Mouse (Mus musculus) lung, embryonic 16.5 days (tissue): ENCODE data around the gene Cyp2w1. TPM values are rescaled to one million over a fixed set of nuclear protein-coding genes. Genes with fewer than 3 reads are reported as not detected.

Experiments
- ATAC-seq: fragments of 200-750 bp; cut with Nextera tagmentation; 2 replicates; pipeline ENCODE4 v1.8.0; 2017; ENCODE audit warnings: low read depth, mild to moderate bottlenecking, moderate library complexity
- H3K27ac ChIP-seq: fragments of 300-500 bp; sonication (generic); 2 replicates; pipeline ENCODE4 v1.5.1; 2014; ENCODE audit warnings: mild to moderate bottlenecking, control low read depth, low read length
- H3K27me3 ChIP-seq: fragments of 300-500 bp; sonication (generic); 2 replicates; pipeline ENCODE4 v1.6.1; 2014; ENCODE audit warnings: low read depth, low read length, mixed read lengths; ENCODE audit not compliant: control insufficient read depth, insufficient read depth
- H3K36me3 ChIP-seq: fragments of 300-500 bp; sonication (generic); 2 replicates; pipeline ENCODE4 v1.6.1; 2014; ENCODE audit warnings: low read length; ENCODE audit not compliant: control insufficient read depth, insufficient read depth
- H3K4me1 ChIP-seq: fragments of 300-500 bp; sonication (generic); replicated peaks from 2 replicates; pipeline ENCODE4 v1.6.1; 2014; ENCODE audit warnings: low read length, mixed read lengths; ENCODE audit not compliant: control insufficient read depth, insufficient read depth
- H3K4me2 ChIP-seq: fragments of 300-500 bp; sonication (generic); 2 replicates; pipeline ENCODE4 v1.6.1; 2014; ENCODE audit warnings: low read depth, low read length, control low read depth
- H3K4me3 ChIP-seq: fragments of 300-500 bp; sonication (generic); 2 replicates; pipeline ENCODE4 v1.5.1; 2014; ENCODE audit warnings: mild to moderate bottlenecking, low read length, control low read depth
- H3K9ac ChIP-seq: fragments of 300-500 bp; sonication (generic); 2 replicates; pipeline ENCODE4 v1.6.1; 2014; ENCODE audit warnings: low read length, control low read depth
- H3K9me3 ChIP-seq: fragments of 300-500 bp; sonication (generic); 2 replicates; pipeline ENCODE4 v1.6.1; 2016; ENCODE audit warnings: low read length; ENCODE audit not compliant: control insufficient read depth
- WGBS: fragments of 180-500 bp; shearing (Covaris S2); extraction: QIAGEN DNeasy Blood & Tissue Kit; methylation state at CpG from one replicate; pipeline ENCODE4 v1.1.7; 2014; 5-methylcytosine and 5-hydroxymethylcytosine counted together
- polyA plus RNA-seq: library from polyadenylated mRNA; unstranded; fragments of >200 nt; fragmentation: Nextera tagmentation; extraction: Ambion mirVana; gene quantifications from 2 replicates; pipeline ENCODE4 v1.2.1, GENCODE M21; 2015

Cyp2w1 gene
- 0.18 and 0.33 TPM in 2 replicates for polyA plus RNA-seq

DNA sequence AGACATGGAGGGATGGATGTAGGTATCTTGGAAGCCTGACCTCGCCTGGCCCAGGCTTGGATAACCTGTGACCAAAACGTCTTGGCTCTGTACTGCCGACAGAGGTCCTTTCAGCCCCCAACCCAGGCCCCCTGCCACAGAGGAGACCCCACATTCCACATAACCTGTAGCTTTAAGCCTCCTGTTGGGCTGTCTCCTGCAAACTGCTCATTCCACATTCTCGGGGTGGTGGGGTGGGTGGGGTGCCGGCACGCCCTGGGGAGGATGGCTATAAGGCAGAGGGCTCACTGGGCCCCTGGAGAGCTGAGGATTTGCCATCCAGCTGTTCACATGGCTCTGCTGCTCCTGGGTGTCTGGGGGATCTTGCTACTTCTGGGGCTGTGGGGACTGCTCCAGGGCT lies at the start of gene Cyp2w1:
Gene Cyp2w1, plus strand, starts transcription at position 301 of the 400 bp plus-strand sequence.
- H3K9ac ChIP-seq, result peak within 1 kb of the TSS; percentile 44; the same call in 1 of the 2 replicates
- H3K36me3 ChIP-seq, result no peaks in the 10 kb centered on the region
- no peak for ATAC-seq
- H3K27me3 ChIP-seq, result no peaks in the 10 kb centered on the region; the same call in 1 of the 2 replicates
- H3K4me1 ChIP-seq, result no peaks in the 10 kb centered on the region; the same call in none of the 2 replicates
- no peaks in the 10 kb centered on the region for H3K9me3 ChIP-seq
- no peak within 1 kb of the TSS for H3K4me2 ChIP-seq
- H3K27ac ChIP-seq, result no peak within 1 kb of the TSS
- H3K4me3 ChIP-seq, result no peak within 1 kb of the TSS
- 40% methylated on average over 6 of the region's 6 CpGs for WGBS

DNA sequence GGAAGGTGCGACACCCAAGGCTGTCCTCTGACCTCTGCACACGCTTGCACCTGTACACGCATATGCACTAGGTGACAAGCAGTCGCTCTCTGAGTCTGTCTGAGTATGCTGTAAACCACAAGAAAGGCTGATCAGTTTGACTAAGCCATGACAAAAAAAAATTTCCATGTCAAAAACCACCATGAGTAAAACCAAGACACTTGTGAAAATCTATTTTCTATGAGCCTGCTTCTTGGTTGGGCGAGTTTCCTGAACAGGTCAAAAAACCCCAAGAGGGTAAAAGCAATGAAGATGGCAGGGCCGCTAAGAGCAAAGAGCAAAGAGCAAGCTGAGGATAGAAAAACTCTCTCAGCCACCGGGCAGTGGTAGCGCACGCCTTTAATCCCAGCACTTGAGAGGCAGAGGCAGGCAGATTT lies 48.8 kb upstream of the Cyp2w1 start:
- Histone ChIP-seq H3K27me3 (no peaks in the 10 kb centered on the region), H3K36me3 (no peaks in the 10 kb centered on the region), H3K4me1 (0 out of 2 replicates have a peak, but pooled peaks cover 3% of the 10 kb centered on the region), H3K27ac (no peak overlapping the region), H3K9ac (no peak overlapping the region), H3K4me2 (no peak overlapping the region), H3K4me3 (no peak overlapping the region), H3K9me3 (no peaks in the 10 kb centered on the region)
- 83% methylated on average over 9 of the region's 9 CpGs for WGBS
- ATAC-seq, result no peak

DNA sequence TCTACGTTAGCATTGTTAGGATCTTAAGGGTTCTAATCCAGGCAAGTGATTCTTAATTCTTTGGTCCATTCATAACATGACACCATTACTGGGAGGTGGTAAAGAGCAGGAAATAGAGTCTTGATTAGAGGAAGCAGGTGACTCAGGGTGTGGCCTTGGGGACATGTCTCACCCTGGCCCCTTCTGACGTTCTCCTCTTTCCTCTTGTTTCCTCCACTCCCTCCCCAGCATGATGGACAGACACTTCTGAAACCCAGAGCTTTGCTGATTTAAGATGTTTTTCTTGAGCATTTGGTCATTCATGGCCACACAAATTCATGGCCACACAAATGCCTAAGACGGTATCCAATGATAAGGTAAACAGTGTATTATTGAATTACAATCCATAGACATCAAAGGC lies 42.5 kb upstream of the Cyp2w1 start:
- Histone ChIP-seq H3K36me3 (no peaks in the 10 kb centered on the region), H3K4me2 (no peak overlapping the region), H3K4me1 (no peaks in the 10 kb centered on the region), H3K9ac (no peak overlapping the region), H3K9me3 (no peaks in the 10 kb centered on the region), H3K27me3 (no peaks in the 10 kb centered on the region), H3K27ac (no peak overlapping the region), H3K4me3 (no peak overlapping the region)
- no peak for ATAC-seq
- WGBS, result 58% methylated on average over 3 of the region's 3 CpGs

DNA sequence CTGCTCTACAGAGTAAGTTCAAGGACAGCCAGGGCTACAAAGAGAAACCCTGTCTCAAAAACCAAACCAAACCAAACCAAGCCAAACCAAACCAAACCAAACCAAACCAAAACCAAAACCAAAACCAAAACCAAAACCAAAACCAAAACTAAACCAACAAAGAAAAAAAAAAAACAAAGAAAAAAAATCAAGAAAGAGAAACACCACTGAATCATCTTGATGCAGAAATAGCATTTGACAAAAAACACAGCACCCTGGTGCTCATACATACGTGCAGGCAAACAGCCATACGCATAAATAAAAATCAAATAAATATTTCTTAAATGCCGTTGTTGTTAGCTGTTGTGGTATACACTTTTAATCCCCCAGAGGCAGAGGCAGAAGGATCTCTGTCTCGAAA lies 41.9 kb upstream of the Cyp2w1 start:
- Histone ChIP-seq H3K27me3 (no peaks in the 10 kb centered on the region), H3K36me3 (no peaks in the 10 kb centered on the region), H3K27ac (no peak overlapping the region), H3K4me3 (no peak overlapping the region), H3K4me1 (no peaks in the 10 kb centered on the region), H3K9ac (no peak overlapping the region), H3K9me3 (no peaks in the 10 kb centered on the region), H3K4me2 (no peak overlapping the region)
- 85% methylated on average over 4 of the region's 4 CpGs for WGBS
- no peak for ATAC-seq

DNA sequence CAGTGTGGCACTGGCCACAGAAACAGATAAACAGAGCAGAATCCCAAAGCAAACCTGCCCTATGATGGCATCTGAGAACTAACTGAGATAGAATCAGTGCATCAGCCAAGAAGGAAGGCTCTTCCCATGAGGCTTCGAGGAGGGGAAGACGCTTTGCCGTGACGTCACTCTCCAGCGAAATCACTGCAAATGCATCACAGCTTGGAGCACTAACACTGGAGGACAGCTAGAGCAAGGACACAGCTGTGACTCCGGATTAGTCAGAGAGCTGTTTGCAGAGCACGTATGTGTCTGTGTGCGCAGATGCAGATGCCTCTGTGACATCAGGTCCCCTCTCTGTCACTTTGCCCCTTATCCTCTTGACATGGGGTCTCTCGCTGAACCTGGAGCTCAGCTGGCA lies 40.6 kb upstream of the Cyp2w1 start:
- 85% methylated on average over 9 of the region's 9 CpGs for WGBS
- no peaks in the 10 kb centered on the region for H3K9me3 ChIP-seq

DNA sequence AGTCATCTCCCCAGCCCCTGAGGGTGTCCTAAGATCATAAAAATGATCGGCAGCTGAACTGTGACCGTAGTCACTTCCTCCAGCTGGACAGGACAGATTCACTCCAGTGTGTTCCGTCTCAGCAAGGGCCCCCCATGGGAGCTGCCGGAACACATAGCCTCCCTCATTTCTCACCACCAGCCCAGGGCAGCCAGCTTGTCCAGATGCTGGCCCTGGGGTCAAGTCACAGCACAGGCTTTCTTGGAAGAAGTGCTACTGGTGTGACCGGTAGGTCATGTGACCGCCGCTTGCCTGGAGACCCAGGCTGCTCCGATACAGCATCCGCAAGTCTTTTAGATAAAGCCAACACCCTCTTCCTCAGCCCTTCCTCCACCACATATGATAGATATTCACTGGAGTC lies 38.9 kb upstream of the Cyp2w1 start:
- H3K27ac ChIP-seq, result no peak overlapping the region
- no peak for ATAC-seq
- WGBS, result 78% methylated on average over 9 of the region's 9 CpGs
- no peaks in the 10 kb centered on the region for H3K27me3 ChIP-seq
- H3K9me3 ChIP-seq, result no peaks in the 10 kb centered on the region
- no peak overlapping the region for H3K9ac ChIP-seq
- H3K4me2 ChIP-seq, result no peak overlapping the region
- H3K36me3 ChIP-seq, result no peaks in the 10 kb centered on the region
- H3K4me3 ChIP-seq, result no peak overlapping the region
- H3K4me1 ChIP-seq, result no peaks in the 10 kb centered on the region

More for the DNA sequence above, 40.6 kb upstream of the Cyp2w1 start:
- Histone ChIP-seq H3K4me3 (no peak overlapping the region), H3K9ac (no peak overlapping the region), H3K27ac (no peak overlapping the region), H3K4me2 (no peak overlapping the region), H3K4me1 (no peaks in the 10 kb centered on the region), H3K36me3 (no peaks in the 10 kb centered on the region), H3K27me3 (no peaks in the 10 kb centered on the region)
- ATAC-seq, result no peak

DNA sequence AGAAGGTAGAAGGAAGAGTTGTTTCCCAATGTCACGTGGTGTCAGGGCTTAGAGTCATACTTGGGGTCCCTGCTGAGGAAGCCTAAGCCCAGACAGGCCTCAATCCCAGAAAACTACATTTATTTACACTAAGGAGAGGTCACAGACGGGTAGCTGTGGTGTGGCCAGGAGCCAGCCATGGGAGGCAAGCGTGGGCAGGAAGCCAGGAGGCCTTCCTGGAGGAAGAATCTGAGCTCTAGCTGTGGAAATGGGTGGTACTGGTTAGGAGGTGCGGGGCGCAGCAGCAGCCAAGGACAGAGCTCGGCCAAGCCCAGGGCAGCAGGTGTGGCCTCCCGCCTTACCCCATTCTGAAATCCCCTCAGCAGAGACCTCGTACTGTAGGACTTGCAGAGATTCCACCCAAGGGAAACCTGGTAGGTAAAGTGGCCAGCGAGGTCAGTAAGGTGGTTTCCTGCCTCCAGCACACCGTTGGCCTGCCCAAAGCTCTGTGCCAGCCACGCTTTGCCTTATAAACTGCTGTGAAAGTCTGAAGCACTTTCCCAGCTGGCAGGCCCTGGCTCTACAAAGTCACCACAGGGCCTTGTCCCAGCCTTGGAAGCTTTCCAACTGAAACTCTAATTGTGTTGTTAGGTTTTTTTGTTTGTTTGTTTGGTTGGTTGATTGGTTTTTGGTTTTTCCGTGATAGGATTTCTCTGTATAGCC lies 37.3 kb upstream of the Cyp2w1 start:
- H3K9me3 ChIP-seq, result no peaks in the 10 kb centered on the region
- no peaks in the 10 kb centered on the region for H3K36me3 ChIP-seq
- WGBS, result 75% methylated on average over 12 of the region's 12 CpGs
- no peak overlapping the region for H3K4me2 ChIP-seq
- H3K27me3 ChIP-seq, result no peaks in the 10 kb centered on the region
- no peak overlapping the region for H3K9ac ChIP-seq
- no peak overlapping the region for H3K4me3 ChIP-seq
- no peak for ATAC-seq
- no peaks in the 10 kb centered on the region for H3K4me1 ChIP-seq
- H3K27ac ChIP-seq, result no peak overlapping the region

DNA sequence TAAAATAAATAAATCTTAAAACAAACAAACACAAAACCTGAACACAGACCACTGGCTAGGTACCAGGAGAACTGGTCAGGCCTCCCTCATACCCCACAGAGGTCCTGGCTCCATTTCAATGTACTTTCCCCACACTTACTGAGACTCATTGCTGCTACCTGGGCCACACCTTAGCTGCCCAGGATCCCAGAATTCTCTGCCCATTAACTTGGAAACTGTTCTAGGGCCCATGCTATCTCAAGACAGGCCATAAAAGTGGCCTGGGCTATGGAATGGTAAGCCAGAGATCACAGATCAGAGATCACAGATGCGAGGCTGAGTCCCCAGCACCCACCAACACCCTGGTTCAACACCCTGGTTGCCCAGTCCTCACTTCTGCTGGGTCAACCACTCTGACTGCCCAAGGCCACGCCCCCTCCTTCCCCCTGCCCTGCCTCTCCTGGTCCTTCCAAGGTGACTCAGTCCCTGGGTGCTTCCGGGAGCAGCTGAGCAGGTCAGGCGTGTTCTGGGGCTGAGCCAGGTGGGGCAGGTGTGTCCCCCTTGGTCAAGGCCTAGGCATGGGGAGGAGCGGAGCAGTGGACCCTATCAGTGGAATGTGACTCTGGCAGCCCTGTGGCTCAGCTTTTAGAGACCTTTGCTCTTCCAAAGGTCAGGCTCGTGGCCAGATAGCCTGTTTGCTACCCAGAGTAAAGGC lies 35.3 kb upstream of the Cyp2w1 start:
- no peaks in the 10 kb centered on the region for H3K36me3 ChIP-seq
- H3K27ac ChIP-seq, result no peak overlapping the region
- no peak overlapping the region for H3K9ac ChIP-seq
- H3K27me3 ChIP-seq, result no peaks in the 10 kb centered on the region
- no peaks in the 10 kb centered on the region for H3K4me1 ChIP-seq
- no peak overlapping the region for H3K4me2 ChIP-seq
- H3K9me3 ChIP-seq, result no peaks in the 10 kb centered on the region
- WGBS, result 47% methylated on average over 6 of the region's 6 CpGs
- H3K4me3 ChIP-seq, result no peak overlapping the region
- peak; percentile 68 for ATAC-seq

DNA sequence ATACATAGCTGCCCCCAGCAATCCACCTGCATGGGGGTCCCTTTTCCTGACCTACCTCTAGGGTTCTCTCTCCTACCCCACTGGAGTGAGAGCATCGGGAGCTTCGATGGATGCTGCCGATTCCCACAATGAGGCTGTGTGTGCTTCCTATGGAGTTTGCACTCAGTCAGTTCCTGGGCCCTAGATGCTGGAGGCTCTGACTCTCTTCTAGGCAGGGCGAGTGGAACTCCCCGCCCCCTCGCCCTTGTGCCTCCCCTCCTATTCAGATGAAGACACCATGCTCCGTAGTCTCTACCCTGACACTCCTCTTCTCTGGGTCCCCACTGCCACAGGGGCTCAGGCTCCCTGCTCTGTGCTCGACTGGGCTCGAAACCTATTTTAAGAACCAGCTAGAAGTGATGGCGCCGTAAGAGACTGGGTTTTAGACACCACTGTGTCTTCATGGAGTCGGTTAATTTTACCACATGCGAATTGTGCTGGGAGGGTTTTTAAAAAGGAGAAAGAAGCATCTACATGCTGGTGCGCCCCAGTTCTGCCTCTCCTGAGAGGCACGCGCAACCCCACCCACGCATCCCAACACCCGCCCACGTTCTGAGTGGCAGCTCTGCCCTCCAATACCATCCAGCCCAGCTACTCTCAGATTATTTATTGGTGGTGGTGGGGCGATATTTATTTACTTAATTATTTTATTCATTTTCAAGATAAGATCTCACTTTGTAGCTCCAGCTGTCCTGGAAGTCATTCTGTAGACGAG lies 34.5 kb upstream of the Cyp2w1 start:
- Histone ChIP-seq H3K36me3 (no peaks in the 10 kb centered on the region), H3K4me1 (no peaks in the 10 kb centered on the region), H3K4me3 (no peak overlapping the region), H3K27me3 (no peaks in the 10 kb centered on the region), H3K27ac (no peak overlapping the region), H3K9ac (no peak overlapping the region), H3K4me2 (no peak overlapping the region), H3K9me3 (no peaks in the 10 kb centered on the region)
- no peak for ATAC-seq
- 61% methylated on average over 21 of the region's 21 CpGs for WGBS
